Mouse (Mus musculus): ENCODE data around the gene Tigd4. TPM values are rescaled to one million over a fixed set of nuclear protein-coding genes. Genes with fewer than 3 reads are reported as not detected.

The Tigd4 gene
- polyA plus RNA-seq, 1 experiment from 2014 or later = 0.05 TPM

- H3K4me3 ChIP-seq (replicated peaks; ENCODE audit: low read depth, low read length) = no peak overlapping the region
- ATAC-seq (replicated peaks; ENCODE audit: low FRiP score, low read depth) = no peak
- DNase-seq (ENCODE audit: low spot score) = peak; percentile 44
Measured at GRCm38 (mm10) chr3:84569587-84569986, 23.8 kb upstream of the Tigd4 start.

DNA sequence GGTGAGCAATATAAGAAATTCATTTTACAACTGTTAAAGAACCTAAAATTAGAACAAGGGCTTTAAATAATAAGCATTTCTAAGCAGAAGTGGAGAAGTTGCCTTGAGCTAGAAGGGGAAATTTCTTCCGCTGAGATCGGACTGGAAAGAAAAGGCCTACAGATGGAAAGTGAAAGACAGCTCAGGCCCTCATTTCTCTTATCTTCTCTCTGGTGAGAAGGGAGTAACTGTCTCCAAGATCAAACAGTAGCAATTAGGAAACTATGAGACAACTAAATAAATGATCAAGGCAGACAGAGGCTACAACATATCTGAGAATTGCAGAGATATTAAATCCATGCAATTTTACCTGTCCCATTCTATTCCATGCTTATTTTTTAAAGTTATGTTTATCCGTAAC lies 22.9 kb upstream of the Tigd4 start:
- H3K27me3 ChIP-seq (ENCODE audit: insufficient read depth, low read length) = no peaks in the 10 kb centered on the region
- H3K4me3 ChIP-seq (replicated peaks; ENCODE audit: low read depth, low read length) = no peak overlapping the region
- H3K4me1 ChIP-seq (replicated peaks; ENCODE audit: insufficient read depth, low read length) = 0 out of 2 replicates have a peak, but pooled peaks cover 5% of the 10 kb centered on the region
- H3K27ac ChIP-seq = no peak overlapping the region
- ATAC-seq (replicated peaks; ENCODE audit: low FRiP score, low read depth) = no peak
- no peaks in the 10 kb centered on the region for H3K36me3 ChIP-seq (ENCODE audit: insufficient read depth, low read length)
- 88% methylated on average over 3 of the region's 3 CpGs for WGBS
- no peak for TF ChIP-seq CTCF (IDR thresholded peaks at IDR 0.05; ENCODE audit: low read depth)
- H3K9ac ChIP-seq (ENCODE audit: low read depth, low read length) = no peak overlapping the region
- no peak overlapping the region for H3K4me2 ChIP-seq (ENCODE audit: low read length)
- no peak for DNase-seq (ENCODE audit: low spot score)
- H3K9me3 ChIP-seq (replicated peaks; ENCODE audit: low read length) = no peaks in the 10 kb centered on the region

More at GRCm38 (mm10) chr3:84569587-84569986, 23.8 kb upstream of the Tigd4 start:
- H3K36me3 ChIP-seq (ENCODE audit: insufficient read depth, low read length) = no peaks in the 10 kb centered on the region
- no peak overlapping the region for H3K9ac ChIP-seq (ENCODE audit: low read depth, low read length)
- H3K27me3 ChIP-seq (ENCODE audit: insufficient read depth, low read length) = no peaks in the 10 kb centered on the region
- TF ChIP-seq CTCF (IDR thresholded peaks at IDR 0.05; ENCODE audit: low read depth) = no peak
- WGBS = 67% methylated on average over 6 of the region's 6 CpGs
- H3K4me2 ChIP-seq (ENCODE audit: low read length) = no peak overlapping the region
- H3K4me1 ChIP-seq (replicated peaks; ENCODE audit: insufficient read depth, low read length) = 0 out of 2 replicates have a peak, but pooled peaks cover 5% of the 10 kb centered on the region
- no peak overlapping the region for H3K27ac ChIP-seq
- no peaks in the 10 kb centered on the region for H3K9me3 ChIP-seq (replicated peaks; ENCODE audit: low read length)

GRCm38 (mm10) chr3:84580716-84581115 lies 12.7 kb upstream of the Tigd4 start:
- WGBS = 20% methylated on average over 4 of the region's 4 CpGs
- no peak for TF ChIP-seq CTCF (IDR thresholded peaks at IDR 0.05; ENCODE audit: low read depth)
- ATAC-seq (replicated peaks; ENCODE audit: low FRiP score, low read depth) (no peak), DNase-seq (ENCODE audit: low spot score) (peak; percentile 42)
- no peak overlapping the region for H3K27ac ChIP-seq
- no peaks in the 10 kb centered on the region for H3K36me3 ChIP-seq (ENCODE audit: insufficient read depth, low read length)
- peak overlapping the region; percentile 51 for H3K4me2 ChIP-seq (ENCODE audit: low read length)
- no peaks in the 10 kb centered on the region for H3K9me3 ChIP-seq (replicated peaks; ENCODE audit: low read length)
- H3K4me3 ChIP-seq (replicated peaks; ENCODE audit: low read depth, low read length) = peak overlapping the region; percentile 60; the same call in 1 of the 2 replicates
- no peaks in the 10 kb centered on the region; the same call in 1 of the 2 replicates for H3K4me1 ChIP-seq (replicated peaks; ENCODE audit: insufficient read depth, low read length)
- no peak overlapping the region for H3K9ac ChIP-seq (ENCODE audit: low read depth, low read length)
- H3K27me3 ChIP-seq (ENCODE audit: insufficient read depth, low read length) = no peaks in the 10 kb centered on the region

- Histone ChIP-seq H3K4me2 (ENCODE audit: low read length) (peak overlapping the region; percentile 51), H3K4me3 (replicated peaks; ENCODE audit: low read depth, low read length) (peak overlapping the region; percentile 60), H3K9ac (ENCODE audit: low read depth, low read length) (peak overlapping the region; percentile 74), H3K36me3 (ENCODE audit: insufficient read depth, low read length) (no peaks in the 10 kb centered on the region), H3K9me3 (replicated peaks; ENCODE audit: low read length) (no peaks in the 10 kb centered on the region), H3K27me3 (ENCODE audit: insufficient read depth, low read length) (no peaks in the 10 kb centered on the region), H3K4me1 (replicated peaks; ENCODE audit: insufficient read depth, low read length) (no peaks in the 10 kb centered on the region; the same call in 1 of the 2 replicates), H3K27ac (peak overlapping the region; percentile 96)
- ATAC-seq (replicated peaks; ENCODE audit: low FRiP score, low read depth) = no peak; the same call in 1 of the 2 replicates
- WGBS = 0% methylated on average over 4 of the region's 4 CpGs
- no peak for DNase-seq (ENCODE audit: low spot score)
- 0 out of 2 replicates have a peak, but pooled peaks have one; percentile 8 for TF ChIP-seq CTCF (IDR thresholded peaks at IDR 0.05; ENCODE audit: low read depth)
Measured at GRCm38 (mm10) chr3:84581696-84582022, 11.7 kb upstream of the Tigd4 start.

DNA sequence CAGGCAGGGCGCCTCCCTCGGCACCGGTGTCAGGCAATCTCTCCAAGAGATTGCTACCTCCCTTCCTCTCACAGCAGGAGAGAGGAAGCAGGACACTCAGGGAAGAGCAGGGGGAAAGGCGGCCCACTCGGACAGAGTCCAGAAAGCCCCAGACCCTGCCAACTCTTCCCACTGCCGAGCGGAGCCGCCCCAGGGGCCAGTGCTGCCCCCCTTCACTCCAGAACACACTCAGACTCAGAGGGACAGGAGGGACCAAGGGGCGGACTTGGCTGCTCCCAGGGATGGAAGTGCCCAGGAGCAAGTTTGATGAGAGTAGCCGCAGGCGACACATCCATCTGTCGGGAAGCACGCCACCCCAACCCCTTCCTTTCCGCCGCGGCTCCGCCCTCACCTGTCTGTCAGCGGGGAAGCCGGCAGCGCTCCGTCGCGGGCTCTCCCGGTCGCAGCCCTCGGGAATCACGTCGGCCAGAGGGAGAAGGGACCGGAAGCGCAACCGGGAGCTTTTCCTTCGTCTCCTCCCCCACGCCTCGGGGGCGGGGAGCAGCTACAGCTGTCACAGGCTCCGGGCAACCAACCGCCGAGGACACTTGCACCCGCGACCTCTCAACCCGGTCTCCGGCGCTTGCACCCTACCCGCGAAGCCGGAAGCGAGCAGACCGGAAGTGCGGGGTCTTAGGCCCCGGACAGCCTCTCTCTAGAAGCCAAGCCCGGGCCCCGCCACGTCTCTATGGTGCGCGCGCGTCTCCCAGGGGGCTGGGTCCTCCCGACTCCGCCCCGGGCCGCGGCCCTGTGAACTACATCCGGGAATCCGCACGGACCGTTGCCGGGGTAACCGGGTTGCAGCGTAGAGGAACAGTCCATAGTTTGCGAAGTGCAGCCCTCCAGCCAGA lies 11.1 kb upstream of the Tigd4 start, which contains the start of gene Arfip1:
TSS of gene Arfip1 (minus strand) at position 603 of the 890 bp plus-strand sequence.
- Histone ChIP-seq H3K9ac (ENCODE audit: low read depth, low read length) (peak within 1 kb of the TSS; percentile 74), H3K27me3 (ENCODE audit: insufficient read depth, low read length) (no peaks in the 10 kb centered on the region), H3K9me3 (replicated peaks; ENCODE audit: low read length) (no peaks in the 10 kb centered on the region), H3K4me1 (replicated peaks; ENCODE audit: insufficient read depth, low read length) (no peaks in the 10 kb centered on the region; the same call in 1 of the 2 replicates), H3K27ac (peak within 1 kb of the TSS; percentile 96), H3K36me3 (ENCODE audit: insufficient read depth, low read length) (no peaks in the 10 kb centered on the region), H3K4me2 (ENCODE audit: low read length) (peak within 1 kb of the TSS; percentile 51), H3K4me3 (replicated peaks; ENCODE audit: low read depth, low read length) (peak within 1 kb of the TSS; percentile 60)
- DNase-seq (ENCODE audit: low spot score) (peak; percentile 98), ATAC-seq (replicated peaks; ENCODE audit: low FRiP score, low read depth) (peak; percentile 99)
- TF ChIP-seq CTCF (IDR thresholded peaks at IDR 0.05; ENCODE audit: low read depth) = peak; percentile 10; the same call in 1 of the 2 replicates
- whole genome bisulfite sequencing = under 1% methylated on average over 69 of the region's 70 CpGs

DNA sequence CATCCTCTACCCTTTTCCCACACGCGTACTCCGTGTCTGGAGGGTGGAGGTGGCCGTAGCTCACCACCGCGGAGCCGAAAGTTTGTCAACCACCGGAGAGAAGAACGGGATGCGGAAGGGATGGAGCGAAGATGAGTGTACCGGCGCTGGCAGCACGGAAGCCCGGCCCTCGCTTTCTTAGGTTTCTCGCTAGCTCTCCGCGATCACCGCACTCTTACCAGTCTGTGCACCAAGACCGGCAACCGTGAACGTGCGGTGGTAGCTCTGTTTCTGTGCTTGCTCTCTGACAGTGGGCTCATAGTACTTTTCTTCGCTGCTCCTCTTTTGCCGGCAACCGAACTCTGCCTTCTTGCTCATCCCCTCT lies 10.5 kb upstream of the Tigd4 start:
- Histone ChIP-seq H3K36me3 (ENCODE audit: insufficient read depth, low read length) (no peaks in the 10 kb centered on the region), H3K4me3 (replicated peaks; ENCODE audit: low read depth, low read length) (peak overlapping the region; percentile 60), H3K9ac (ENCODE audit: low read depth, low read length) (peak overlapping the region; percentile 74), H3K9me3 (replicated peaks; ENCODE audit: low read length) (no peaks in the 10 kb centered on the region), H3K4me2 (ENCODE audit: low read length) (peak overlapping the region; percentile 51), H3K4me1 (replicated peaks; ENCODE audit: insufficient read depth, low read length) (no peaks in the 10 kb centered on the region; the same call in 1 of the 2 replicates), H3K27me3 (ENCODE audit: insufficient read depth, low read length) (no peaks in the 10 kb centered on the region), H3K27ac (peak overlapping the region; percentile 96)
- no peak for ATAC-seq (replicated peaks; ENCODE audit: low FRiP score, low read depth)
- no peak for DNase-seq (ENCODE audit: low spot score)
- 0% methylated on average over 27 of the region's 27 CpGs for WGBS
- no peak for TF ChIP-seq CTCF (IDR thresholded peaks at IDR 0.05; ENCODE audit: low read depth)

All from kidney, postnatal 0 days (tissue).